Mouse (Mus musculus) adrenal gland, postnatal 10 days (tissue): ENCODE measurements around the gene Parp11. TPM values are rescaled to one million over a fixed set of nuclear protein-coding genes. Genes with fewer than 3 reads are reported as not detected.

Experiments
- total RNA-seq, 2 experiments: library from RNA; stranded (reverse); gene quantifications; 2 replicates each; pipeline ENCODE4 v1.2.3; 2021

The Parp11 gene
- total RNA-seq, 2 experiments from 2014 or later: 15.3 to 25.4 TPM

Other genes with a start within 250 kb of the Parp11 start
- gene Cracr2a, start 114.5 kb downstream of the Parp11 start, total RNA-seq: 1 to 10 TPM; 1.7 to 3.2 TPM